Mouse (Mus musculus) olfactory bulb, adult 2 months (tissue): ENCODE measurements around the gene Bcas3.

Source experiments
- CTCF ChIP-seq: fragments of 200-500 bp; IDR thresholded peaks from 2 replicates; pipeline ENCODE4 v1.5.1; 2012; ENCODE audit warnings: low read depth, mild to moderate bottlenecking, low read length, moderate library complexity; ENCODE audit not compliant: insufficient read depth
- POLR2A ChIP-seq: fragments of 200-500 bp; IDR thresholded peaks from 2 replicates; pipeline ENCODE4 v1.6.1; 2012; ENCODE audit warnings: mild to moderate bottlenecking, low read depth, low read length, moderate library complexity; ENCODE audit not compliant: insufficient read depth

DNA sequence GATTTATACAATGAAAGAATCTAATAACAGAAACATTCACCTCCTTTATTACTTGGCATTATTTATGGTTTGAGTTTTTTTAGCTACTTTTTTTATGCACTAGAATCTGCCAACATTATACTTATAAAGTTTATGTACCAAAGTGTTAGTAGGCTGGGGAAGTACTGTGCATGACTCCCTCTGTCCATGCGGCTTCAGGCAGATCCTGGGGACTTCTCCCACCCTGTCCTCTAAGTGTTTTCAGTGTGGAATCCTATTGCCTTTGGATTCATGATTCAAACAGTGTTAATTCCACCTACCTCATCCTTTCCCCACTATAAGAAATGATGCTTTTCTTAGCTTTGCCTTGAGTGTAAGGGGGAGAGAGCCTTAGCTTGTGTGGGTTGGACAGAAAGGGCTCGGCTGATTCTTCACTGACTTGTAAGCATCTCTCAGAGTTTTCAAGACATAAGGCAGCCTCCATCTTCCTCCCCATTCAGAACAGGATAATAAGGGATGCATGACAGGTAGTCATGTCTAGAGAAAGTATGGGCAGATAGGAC is 402.6 kb downstream of the Bcas3 start:
- TF ChIP-seq CTCF (no peak), POLR2A (no peak)
